In the genomic region with DNA sequence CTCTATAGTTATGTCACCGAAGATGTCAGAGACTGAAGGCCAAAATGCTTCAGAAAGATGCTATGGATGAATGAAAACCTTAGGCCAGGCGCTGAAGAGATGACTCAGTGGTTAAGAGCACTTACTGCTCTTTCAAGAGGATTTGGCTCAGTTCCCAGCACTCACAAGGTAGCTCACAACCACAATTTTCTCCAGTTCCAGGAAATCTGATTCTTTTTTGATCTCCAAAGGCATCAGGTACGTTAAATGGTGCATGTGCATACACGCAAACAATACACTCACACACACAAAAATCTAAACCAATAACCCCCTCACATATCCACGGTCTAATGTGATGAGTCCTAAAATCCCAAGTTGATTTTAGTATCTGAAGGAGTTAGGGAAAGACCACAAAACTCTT, we compare ENCODE assay signal across 8 mouse cellular contexts. TPM values are rescaled to one million over a fixed set of nuclear protein-coding genes. Genes with fewer than 3 reads are reported as not detected.
DNase-seq lines count a peak whose midpoint lies in the region; ATAC-seq lines count a peak whose summit lies in the region.

No protein-coding gene starts in this region.

- ATAC-seq in intestine, embryonic 14.5 days (replicated peaks; ENCODE audit: low FRiP score, low TSS enrichment, low read depth) = no peak

- H3K4me3 ChIP-seq in intestine, embryonic 14.5 days (ENCODE audit: low read depth, low read length) = peak overlapping the region; percentile 76; the same call in 1 of the 2 replicates

- no peaks in the 10 kb centered on the region for H3K27me3 ChIP-seq in intestine, embryonic 14.5 days (replicated peaks; ENCODE audit: control insufficient read depth, insufficient read depth, low read length)

- peak overlapping the region; percentile 59 for H3K4me2 ChIP-seq in intestine, embryonic 14.5 days (ENCODE audit: low read length)

- H3K9ac ChIP-seq in intestine, embryonic 14.5 days (ENCODE audit: low read length) = no peak overlapping the region; the same call in 1 of the 2 replicates

- no peak overlapping the region for H3K27ac ChIP-seq in intestine, embryonic 14.5 days (ENCODE audit: low read depth)

- no peaks in the 10 kb centered on the region for H3K36me3 ChIP-seq in intestine, embryonic 14.5 days (ENCODE audit: control insufficient read depth, insufficient read depth, low read length)

- DNase-seq in cerebellum, adult 11 months = peak; percentile 15
- no peak for DNase-seq in cerebellum, postnatal 36 days
- DNase-seq in 416B (ENCODE audit: low read depth) = peak; percentile 85
- DNase-seq in cerebellum, adult 9-10 months = peak; percentile 57
- no peak for DNase-seq in intestine, embryonic 14.5 days (ENCODE audit: low spot score)
- peak; percentile 22 for DNase-seq in lung, postnatal 10 days
- DNase-seq in right cerebral cortex, postnatal 25 days = no peak
- no peak for DNase-seq in urinary bladder, adult 2 months (ENCODE audit: low spot score)

- H3K4me1 ChIP-seq in intestine, embryonic 14.5 days (replicated peaks; ENCODE audit: control insufficient read depth, insufficient read depth, low read length) = peaks cover 14% of the 10 kb centered on the region

- no peaks in the 10 kb centered on the region for H3K9me3 ChIP-seq in intestine, embryonic 14.5 days (ENCODE audit: control insufficient read depth, low read length)

- 69% methylated on average over 5 of the region's 5 CpGs for WGBS in intestine, embryonic 14.5 days

RNA-seq across cellular contexts. Expression of a gene that starts 1.2 kb away (rescaled TPM):
- polyA plus RNA-seq in intestine, embryonic 14.5 days (2014; fragmentation: Nextera tagmentation; extraction: Ambion mirVana) = 50.4 and 58.3 TPM in 2 replicates
- 14.7 and 16.6 TPM in 2 replicates for polyA plus RNA-seq in urinary bladder, adult 2 months (2012; rRNA removed)

RNA-seq across cellular contexts. Expression of a gene that starts 1.5 kb away (rescaled TPM):
- 3.7 and 3.9 TPM in 2 replicates for polyA plus RNA-seq in intestine, embryonic 14.5 days (2014; fragmentation: Nextera tagmentation; extraction: Ambion mirVana)
- polyA plus RNA-seq in urinary bladder, adult 2 months (2012; rRNA removed) = 3.8 and 6.5 TPM in 2 replicates

Comparison
In these comparisons a context has a peak if more than half of its experiments do, and no peak if none do; other contexts are left out.
1. DNase-seq: peak in cerebellum, adult 11 months (single experiment), 416B (single experiment), cerebellum, adult 9-10 months (single experiment) and lung, postnatal 10 days (single experiment); none in cerebellum, postnatal 36 days (0 of 2), intestine, embryonic 14.5 days (single experiment), right cerebral cortex, postnatal 25 days (single experiment) and urinary bladder, adult 2 months (single experiment).